Mouse (Mus musculus) right cerebral cortex, postnatal 10 days (tissue): ENCODE measurements around the gene Fgd3.

Source experiments
- DNase-seq, 2 experiments: peaks; one replicate each; pipeline ENCODE4 v3.0.0; 2021; ENCODE audit warnings: low spot score in 2 of 2

Fgd3 gene

GRCm38 (mm10) chr13:49249634-49250033 lies 70.5 kb downstream of the Fgd3 start:
- no peak for DNase-seq

DNA sequence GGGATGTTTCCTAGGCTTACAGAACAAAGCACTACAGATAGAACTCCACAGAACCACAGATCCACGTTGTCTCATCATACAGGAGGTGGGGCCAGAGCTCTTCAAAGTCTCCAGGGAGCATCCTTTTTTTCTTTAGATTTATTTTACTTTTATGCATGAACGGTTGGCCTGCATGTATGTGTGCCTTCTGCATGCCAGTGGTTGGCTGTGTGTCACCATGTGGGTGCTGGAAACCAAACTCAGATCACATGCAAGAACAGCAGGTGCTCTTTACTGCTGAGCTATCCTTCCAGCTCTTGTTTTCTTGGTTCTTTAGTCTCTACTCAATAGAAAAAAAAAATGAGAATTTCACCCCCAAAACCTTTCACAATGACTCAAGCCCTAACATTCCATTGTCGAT lies 71.2 kb downstream of the Fgd3 start:
- no peak for DNase-seq

DNA sequence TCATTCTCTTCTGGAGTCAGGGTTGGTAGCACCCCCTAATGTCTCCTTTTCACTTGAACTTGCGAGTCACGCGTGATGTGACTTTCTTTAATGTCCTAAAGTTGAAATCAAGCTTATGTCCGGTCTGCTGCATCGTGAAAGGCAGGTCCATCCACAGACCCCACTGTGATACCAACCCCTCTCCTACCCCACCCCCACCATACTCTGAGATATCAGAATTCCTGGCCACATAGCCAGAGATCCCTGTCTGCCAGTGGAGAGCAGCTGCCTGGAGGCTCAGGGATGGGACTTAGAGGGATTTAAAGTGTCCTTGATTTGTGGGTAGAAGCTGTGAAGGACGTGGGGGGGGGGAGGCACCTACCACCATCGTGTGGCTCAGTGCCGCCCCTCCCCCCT lies 71.6 kb downstream of the Fgd3 start, which contains the start of gene Susd3:
Gene Susd3 (minus strand): TSS at position 240 of the 396 bp plus-strand sequence.
- DNase-seq: no peak

GRCm38 (mm10) chr13:49247740-49248466 lies 72.2 kb downstream of the Fgd3 start:
- peak in 1 of 2 experiments; percentile 37 for DNase-seq

DNA sequence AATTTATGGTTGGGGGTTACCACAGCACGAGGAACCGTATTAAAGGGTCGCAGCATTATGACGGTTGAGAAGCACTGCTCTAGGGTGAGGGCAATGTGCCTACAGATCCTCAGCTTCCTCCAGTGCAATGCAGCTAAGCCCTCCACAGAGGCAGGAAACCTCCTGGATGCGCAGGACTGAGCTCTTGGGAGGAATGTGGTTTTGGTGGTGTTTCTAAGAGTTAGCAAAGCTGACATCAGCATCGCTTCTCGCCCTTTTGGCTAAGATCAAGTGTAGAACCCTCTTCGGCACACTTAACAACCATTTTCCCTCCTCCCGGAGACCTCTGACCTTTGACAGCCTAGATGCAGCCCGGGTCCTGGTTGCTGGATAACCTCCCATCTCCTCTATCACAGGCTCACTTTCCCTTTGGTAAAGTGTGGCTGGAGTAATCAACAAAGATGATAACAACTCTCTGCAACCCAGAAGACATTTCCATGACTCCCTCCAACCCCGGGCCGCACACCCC lies 72.8 kb downstream of the Fgd3 start:
- DNase-seq: no peak

- DNase-seq: no peak
Observed at GRCm38 (mm10) chr13:49246626-49247025, 73.5 kb downstream of the Fgd3 start.

- no peak for DNase-seq
Observed at GRCm38 (mm10) chr13:49246011-49246410, 74.1 kb downstream of the Fgd3 start.

GRCm38 (mm10) chr13:49245251-49245650 lies 74.9 kb downstream of the Fgd3 start:
- no peak for DNase-seq

GRCm38 (mm10) chr13:49243492-49243891 lies 76.6 kb downstream of the Fgd3 start:
- DNase-seq: no peak

DNA sequence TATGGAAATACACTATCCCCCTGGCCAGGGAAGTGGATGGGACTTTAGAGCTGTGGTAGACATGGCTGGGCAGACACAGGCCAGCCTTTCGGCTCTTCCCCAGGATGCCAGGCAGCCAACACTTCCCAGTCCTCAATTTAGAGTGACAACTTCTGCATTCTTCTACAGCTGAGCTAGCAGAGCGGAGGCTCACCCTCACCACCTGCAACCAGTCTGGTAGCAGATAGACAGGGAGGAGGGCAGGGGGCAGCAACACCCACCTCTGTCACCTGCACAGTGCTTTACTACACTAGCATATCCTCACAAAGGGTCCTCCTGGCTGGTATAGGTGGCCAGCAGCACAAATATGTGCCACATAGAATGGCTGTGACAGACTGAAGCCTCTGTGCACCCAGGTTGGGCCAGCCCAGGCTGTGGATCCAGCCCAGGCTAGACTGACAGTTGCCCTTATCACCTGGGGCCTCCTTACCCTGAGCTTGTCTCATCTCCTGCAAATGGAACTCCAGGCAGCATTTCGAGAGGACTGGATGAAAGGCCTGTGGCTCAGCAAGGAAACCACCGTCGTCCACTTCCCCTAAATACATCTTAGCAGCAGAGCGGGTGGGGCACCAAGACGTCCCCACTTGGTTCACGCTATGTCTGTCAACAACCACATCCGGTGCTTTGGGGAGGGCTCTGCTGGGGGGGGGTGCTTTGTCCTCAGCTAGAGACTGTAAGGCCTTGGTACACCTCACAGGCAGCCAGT lies 77.6 kb downstream of the Fgd3 start:
- DNase-seq: peak; percentile 37 to 48

DNA sequence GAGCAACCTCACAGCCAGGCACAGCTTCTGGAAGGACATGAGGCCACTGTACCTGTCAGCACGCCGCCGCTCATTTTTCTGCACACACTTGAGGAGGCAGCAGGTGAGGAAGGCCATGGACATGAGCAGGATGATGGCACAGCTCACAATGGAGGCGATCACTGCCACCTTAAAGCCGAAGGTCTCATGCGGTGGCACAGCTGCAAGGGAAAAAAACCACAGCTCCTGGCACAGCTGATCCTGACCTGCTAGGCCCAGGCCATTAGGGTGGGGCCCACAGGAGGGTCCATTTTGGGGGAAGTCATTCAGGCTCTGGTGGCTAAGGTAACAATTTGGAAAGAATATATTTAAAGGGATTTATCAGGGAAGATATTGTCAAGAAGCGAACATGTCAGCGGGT lies 81.4 kb downstream of the Fgd3 start:
- DNase-seq: no peak

- no peak for DNase-seq
Observed at GRCm38 (mm10) chr13:49237617-49238016, 82.5 kb downstream of the Fgd3 start.

GRCm38 (mm10) chr13:49234711-49235110 lies 85.4 kb downstream of the Fgd3 start:
- no peak for DNase-seq

DNA sequence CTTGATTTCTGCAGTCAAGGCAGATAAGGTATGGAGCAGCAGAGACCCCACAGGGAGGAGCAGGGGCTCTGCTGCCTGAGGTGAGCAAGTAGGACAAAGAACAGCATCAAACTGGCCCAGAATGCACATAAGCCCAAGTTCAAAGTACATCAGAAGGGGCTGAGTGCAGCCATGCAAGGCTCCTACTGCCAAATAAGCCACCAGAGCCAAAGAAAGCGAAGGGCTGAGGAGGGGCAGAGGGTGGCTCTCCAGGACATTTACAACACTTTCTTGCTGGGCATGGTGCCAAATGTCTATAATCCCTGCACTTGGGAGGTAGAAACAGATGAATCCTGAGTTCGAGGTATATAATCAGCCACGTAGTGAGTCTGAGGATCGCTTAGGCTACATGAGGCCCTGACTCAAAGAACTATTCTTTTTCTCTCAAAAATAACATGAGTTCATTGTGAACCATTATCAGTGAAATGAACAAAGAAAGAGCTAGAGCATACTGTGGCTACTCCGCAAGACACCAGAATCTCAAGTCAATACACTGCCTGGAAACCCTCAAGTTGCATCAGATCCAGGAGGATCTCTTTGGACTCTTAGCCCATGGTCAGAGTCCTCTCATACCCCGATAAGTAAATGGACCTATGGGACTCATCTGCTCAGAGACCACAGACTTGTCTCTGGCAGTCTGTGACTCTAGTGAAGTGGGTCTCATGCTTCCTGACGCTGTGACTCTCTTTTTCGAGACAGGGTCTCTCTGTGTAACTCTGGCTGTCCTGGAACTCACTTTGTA lies 86.1 kb downstream of the Fgd3 start:
- DNase-seq: no peak

DNA sequence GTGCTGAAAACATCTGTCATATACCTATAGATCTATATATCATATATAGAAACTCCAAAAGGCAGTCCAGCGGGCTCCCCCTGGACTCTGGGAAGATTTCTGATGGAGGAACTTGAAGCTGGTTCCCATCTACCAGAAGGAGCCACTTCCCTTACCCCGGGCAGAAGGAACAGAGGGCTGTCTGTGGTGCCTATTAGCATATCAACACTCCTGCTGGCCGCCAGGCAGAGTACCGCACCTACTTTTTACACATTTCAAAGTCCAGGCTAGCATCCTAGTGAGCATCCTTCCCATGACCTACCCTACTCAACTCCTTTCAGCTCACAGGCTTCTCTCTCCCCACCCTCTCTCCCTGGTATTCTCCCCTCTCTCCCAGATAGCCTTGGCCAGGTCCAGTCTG lies 94.5 kb downstream of the Fgd3 start:
- no peak for DNase-seq

DNA sequence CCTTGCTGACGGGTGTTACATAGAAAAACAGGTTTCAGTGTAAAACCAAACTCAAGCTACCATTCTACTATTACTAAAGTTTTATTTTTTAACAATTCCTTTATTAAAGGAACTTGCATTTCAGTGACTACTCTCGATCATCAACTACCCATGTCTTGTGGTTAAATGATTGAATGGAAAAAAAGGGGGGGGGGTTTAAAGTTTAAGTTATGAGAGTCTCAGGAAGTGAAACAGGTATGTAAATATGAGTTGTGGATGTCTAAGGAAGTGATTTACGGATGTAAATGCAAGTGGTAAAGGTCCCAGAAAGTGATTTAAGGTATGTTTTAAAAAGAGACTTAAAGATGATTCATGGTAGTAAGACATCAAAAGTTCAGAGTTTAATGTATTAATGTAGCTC lies 95.0 kb downstream of the Fgd3 start:
- DNase-seq: no peak

DNA sequence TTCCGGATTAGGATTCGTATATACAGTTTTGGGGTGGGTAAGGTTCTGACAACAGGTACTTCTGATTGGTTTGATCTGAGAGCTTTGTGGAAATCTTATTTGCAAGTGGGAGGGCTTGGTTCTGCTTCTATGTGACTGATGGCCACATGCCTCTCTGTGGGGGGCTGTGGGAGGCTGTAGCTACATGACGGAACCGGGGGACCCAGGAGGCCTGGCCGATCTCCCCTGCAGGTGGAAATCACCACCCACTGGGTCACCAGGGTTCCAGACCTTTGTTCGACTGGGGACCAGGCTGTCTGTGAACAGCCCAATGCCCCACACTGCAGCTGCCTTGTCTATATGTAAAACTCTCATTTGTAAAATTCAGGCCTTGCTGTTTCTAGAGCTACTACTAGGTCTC lies 95.4 kb downstream of the Fgd3 start:
- DNase-seq: no peak

DNA sequence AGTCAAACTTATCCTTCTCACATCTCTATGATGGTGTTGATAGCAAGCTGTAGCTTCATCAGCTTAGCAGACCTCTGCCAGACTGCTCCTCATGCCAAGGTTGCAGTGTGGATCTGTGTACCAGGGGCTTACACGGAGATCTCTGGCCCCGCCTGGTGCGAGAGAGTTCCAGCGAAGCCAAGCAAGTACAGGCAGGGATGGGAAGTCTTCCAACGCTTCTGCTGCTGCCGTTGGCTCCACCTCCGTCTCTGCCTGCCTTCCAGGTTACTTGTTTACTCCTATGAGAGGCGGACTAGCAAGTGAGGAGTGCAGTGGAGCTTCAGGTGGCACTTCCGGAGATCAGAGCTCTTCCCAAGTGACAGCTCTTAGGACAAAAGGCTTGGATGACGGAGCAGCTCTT lies 95.8 kb downstream of the Fgd3 start:
- DNase-seq: no peak

- DNase-seq: no peak
Observed at GRCm38 (mm10) chr13:49220912-49221311, 99.2 kb downstream of the Fgd3 start.

- no peak for DNase-seq
Observed at GRCm38 (mm10) chr13:49219367-49219766, 100.7 kb downstream of the Fgd3 start.

DNA sequence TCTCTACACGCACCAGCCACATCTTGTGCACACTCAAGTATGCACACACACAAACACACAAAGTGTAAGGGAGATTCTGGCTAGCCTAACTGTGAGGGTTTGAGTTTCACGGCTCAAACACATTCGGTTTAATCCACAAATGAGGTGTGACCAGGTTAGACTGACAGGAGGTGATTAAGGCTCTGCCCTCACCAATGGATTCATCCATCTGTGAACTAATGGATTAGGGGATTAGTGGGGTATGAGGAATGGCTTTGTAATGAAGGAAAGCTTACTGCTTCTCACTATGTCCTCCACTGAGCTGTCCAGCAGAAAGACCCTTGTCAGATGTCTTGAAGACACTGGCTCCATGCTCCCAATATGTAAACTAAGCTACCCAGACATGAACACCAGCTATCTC lies 101.5 kb downstream of the Fgd3 start:
- DNase-seq: no peak

GRCm38 (mm10) chr13:49216808-49217561 lies 103.1 kb downstream of the Fgd3 start:
- no peak for DNase-seq
